8 mouse cellular contexts compared by ENCODE assay signal in the genomic region with DNA sequence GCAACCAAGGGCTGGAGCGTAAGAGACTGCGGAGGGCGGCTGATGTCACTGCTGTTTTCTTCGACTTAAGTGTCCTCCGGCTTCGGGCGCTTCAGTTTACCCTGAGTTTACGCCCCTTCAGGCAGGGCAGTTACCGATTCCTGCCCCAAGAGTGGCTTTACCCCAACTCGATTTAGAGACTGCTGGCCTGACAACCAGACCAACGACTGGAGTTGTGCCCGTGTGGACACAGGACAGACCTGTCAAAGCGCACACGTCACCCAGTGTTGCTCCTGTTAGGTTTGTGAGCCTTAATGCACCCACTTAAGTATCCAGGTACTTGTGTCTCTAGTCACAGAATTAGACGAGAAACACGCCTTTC. TPM values are rescaled to one million over a fixed set of nuclear protein-coding genes. Genes with fewer than 3 reads are reported as not detected.
DNase-seq lines count a peak whose midpoint lies in the region; ATAC-seq and TF ChIP-seq lines count a peak whose summit lies in the region.

No protein-coding gene starts in this region.

- DNase-seq in heart, postnatal 36 days = no peak
- DNase-seq in ES-E14 (ENCODE audit: low read depth, low spot score) = no peak
- no peak for DNase-seq in hindbrain, embryonic 10.5 days (ENCODE audit: low spot score)
- DNase-seq in ovary, postnatal 10 days (ENCODE audit: low spot score) = no peak
- no peak for DNase-seq in Muller cell, postnatal 12 days (ENCODE audit: inconsistent ontology term)
- no peak for DNase-seq in spleen, adult 18-20 months

- peak overlapping the region; percentile 76 for H3K4me3 ChIP-seq in heart, embryonic 11.5 days (ENCODE audit: low read depth, low read length)
- peak overlapping the region; percentile 68 to 85 for H3K4me3 ChIP-seq in ES-E14 (ENCODE audit: insufficient read depth in 1 of 2, low read depth in 1 of 2, low read length in 2 of 2, poor library complexity in 1 of 2, severe bottlenecking in 1 of 2)
- H3K4me3 ChIP-seq in hindbrain, embryonic 10.5 days = peak overlapping the region; percentile 63

- H3K27me3 ChIP-seq in heart, embryonic 11.5 days (ENCODE audit: control insufficient read depth, insufficient read depth, low read length) = no peaks in the 10 kb centered on the region
- H3K27me3 ChIP-seq in hindbrain, embryonic 10.5 days (ENCODE audit: insufficient read depth, poor library complexity, severe bottlenecking) = no peaks in the 10 kb centered on the region

- intact Hi-C loops in heart, postnatal 36 days (cut with DNase I) = loop anchor here (5.0 kb wide), 1 partner anchor 72 kb away; no protein-coding TSS in a partner anchor

- H3K4me1 ChIP-seq in heart, embryonic 11.5 days (ENCODE audit: control insufficient read depth, insufficient read depth, low read length) = no peaks in the 10 kb centered on the region
- no peaks in the 10 kb centered on the region for H3K4me1 ChIP-seq in ES-E14 (ENCODE audit: control insufficient read depth in 2 of 2, insufficient read depth in 2 of 2, low read length in 2 of 2, poor library complexity in 1 of 2)
- H3K4me1 ChIP-seq in hindbrain, embryonic 10.5 days (replicated peaks) = peaks cover 14% of the 10 kb centered on the region

- peak overlapping the region; percentile 80 for H3K9ac ChIP-seq in heart, embryonic 11.5 days (ENCODE audit: low read depth, low read length)
- H3K9ac ChIP-seq in ES-E14 (ENCODE audit: insufficient read depth, low read depth, low read length, poor library complexity, severe bottlenecking) = peak overlapping the region; percentile 69

- H3K36me3 ChIP-seq in heart, embryonic 11.5 days (ENCODE audit: control insufficient read depth, insufficient read depth, low read length) = no peaks in the 10 kb centered on the region
- H3K36me3 ChIP-seq in ES-E14 (ENCODE audit: control insufficient read depth, insufficient read depth, low read length, poor library complexity, severe bottlenecking) = no peaks in the 10 kb centered on the region
- H3K36me3 ChIP-seq in hindbrain, embryonic 10.5 days = no peaks in the 10 kb centered on the region

- H3K9me3 ChIP-seq in heart, embryonic 11.5 days (replicated peaks; ENCODE audit: control insufficient read depth, low read length) = no peaks in the 10 kb centered on the region
- H3K9me3 ChIP-seq in ES-E14 (ENCODE audit: control insufficient read depth, insufficient read depth, low read depth, low read length) = no peaks in the 10 kb centered on the region
- H3K9me3 ChIP-seq in hindbrain, embryonic 10.5 days = peaks cover 23% of the 10 kb centered on the region; the same call in 1 of the 2 replicates

- in situ Hi-C loops in ES-E14 (cut with MboI; ENCODE audit: low sequenced_read_pairs in 2 of 2, unreplicated experiment in 2 of 2) = no loop called here

- H3K4me2 ChIP-seq in heart, embryonic 11.5 days = peak overlapping the region; percentile 71

- peak overlapping the region; percentile 54; the same call in 1 of the 2 replicates for H3K27ac ChIP-seq in heart, embryonic 11.5 days (ENCODE audit: low read depth, low read length)
- H3K27ac ChIP-seq in ES-E14 (ENCODE audit: insufficient read depth, low read depth, low read length, poor library complexity, severe bottlenecking) = no peak overlapping the region
- H3K27ac ChIP-seq in hindbrain, embryonic 10.5 days = peak overlapping the region; percentile 86

- ATAC-seq in heart, embryonic 11.5 days (replicated peaks; ENCODE audit: insufficient number of reproducible peaks, low FRiP score, low TSS enrichment) = peak; percentile 56
- ATAC-seq in megakaryocyte progenitor cell, adult 5-6 weeks (replicated peaks; ENCODE audit: poor library complexity) = peak; percentile 62

- 25% methylated on average over 16 of the region's 16 CpGs for WGBS in heart, embryonic 11.5 days (ENCODE audit: insufficient replicate concordance)
- 22% methylated on average over 16 of the region's 16 CpGs for WGBS in hindbrain, embryonic 10.5 days

TF ChIP-seq in ES-E14, 5 proteins besides CTCF, POLR2A, EP300 and RAD21:
- no peak for TF ChIP-seq ZNF384 (IDR thresholded peaks at IDR 0.05; ENCODE audit: low read depth, low read length)
- no peak for TF ChIP-seq CHD2 (IDR thresholded peaks at IDR 0.05; ENCODE audit: low read depth, low read length)
- TF ChIP-seq HCFC1 (IDR thresholded peaks at IDR 0.05; ENCODE audit: borderline replicate concordance, insufficient read depth, low read length) = no peak

RNA-seq across cellular contexts. Expression of a gene that starts 0.3 kb away (rescaled TPM):
- polyA plus RNA-seq in heart, embryonic 11.5 days (2014; fragmentation: Nextera tagmentation; extraction: Ambion mirVana) = 26.0 and 27.0 TPM in 2 replicates
- 10 to 100 TPM in 1 of 2 experiments, 1 to 10 TPM in 1; 9.5 to 11.7 TPM for total RNA-seq in heart, postnatal 36 days (2021)
- total RNA-seq in ES-E14 (2012; rRNA removed) = 11.5 and 14.2 TPM in 2 replicates
- polyA plus RNA-seq in hindbrain, embryonic 10.5 days (2016; fragmentation: Nextera tagmentation; extraction: Ambion mirVana) = 30.8 and 36.7 TPM in 2 replicates
- total RNA-seq in megakaryocyte progenitor cell, adult 5-6 weeks (2015) = 16.1 and 20.4 TPM in 2 replicates
- total RNA-seq in megakaryocyte progenitor cell, adult 5-6 weeks (2017) = 8.5 and 13.5 TPM in 2 replicates

RNA-seq across cellular contexts. Expression of a gene that starts 49.4 kb away (rescaled TPM):
- 0.10 TPM in 1 of 2 replicates, not detected in the other for polyA plus RNA-seq in heart, embryonic 11.5 days (2014; fragmentation: Nextera tagmentation; extraction: Ambion mirVana)
- total RNA-seq in heart, postnatal 36 days (2021) = not detected
- 0.09 and 0.21 TPM in 2 replicates for total RNA-seq in ES-E14 (2012; rRNA removed)
- polyA plus RNA-seq in hindbrain, embryonic 10.5 days (2016; fragmentation: Nextera tagmentation; extraction: Ambion mirVana) = not detected in 2 replicates
- not detected in 2 replicates for total RNA-seq in megakaryocyte progenitor cell, adult 5-6 weeks (2015)
- not detected in 2 replicates for total RNA-seq in megakaryocyte progenitor cell, adult 5-6 weeks (2017)
